In genomic region chr15:96813472-96813871, GRCm38 (mm10) we compare ENCODE assay signal across 23 mouse cellular contexts.
DNase-seq lines count a peak whose midpoint lies in the region; ATAC-seq and TF ChIP-seq lines count a peak whose summit lies in the region.
"Had no signal": no experiment of that assay in that cellular context is flagged by ENCODE, and none has a peak within 500 bp of the region (broad histone marks: within the 10 kb centered on the region; RNA-seq: fewer than 3 reads in every experiment).

No protein-coding gene starts in this region.

- peak overlapping the region; percentile 43 for H3K27ac ChIP-seq in heart, postnatal 0 days (ENCODE audit: low read depth)
- no peak overlapping the region for H3K27ac ChIP-seq in heart, embryonic 11.5 days (ENCODE audit: low read depth, low read length)
- no peak overlapping the region for H3K27ac ChIP-seq in kidney, embryonic 14.5 days (ENCODE audit: low read depth, low read length)
- H3K27ac ChIP-seq in midbrain, embryonic 10.5 days (replicated peaks): no peak overlapping the region
- H3K27ac ChIP-seq: embryonic facial prominence, embryonic 15.5 days; forebrain, embryonic 12.5 days; heart, embryonic 13.5 days; hindbrain, embryonic 12.5 days had no signal

- WGBS in heart, postnatal 0 days: 69% methylated on average over 2 of the region's 2 CpGs
- 77% methylated on average over 2 of the region's 2 CpGs for WGBS in heart, embryonic 11.5 days (ENCODE audit: insufficient replicate concordance)
- WGBS in kidney, embryonic 14.5 days: 61% methylated on average over 2 of the region's 2 CpGs
- WGBS in midbrain, embryonic 10.5 days: 74% methylated on average over 2 of the region's 2 CpGs

- ATAC-seq in heart, postnatal 0 days (ENCODE audit: insufficient read depth, low read depth): no peak
- ATAC-seq in heart, embryonic 11.5 days (replicated peaks; ENCODE audit: insufficient number of reproducible peaks, low FRiP score, low TSS enrichment): no peak
- ATAC-seq in kidney, embryonic 14.5 days (ENCODE audit: low FRiP score, low TSS enrichment): no peak
- ATAC-seq: forebrain, embryonic 16.5 days; hindbrain, embryonic 16.5 days; inflammation-experienced regulatory T-cells, adult 6 months; intestine, postnatal 0 days had no signal

- H3K36me3 ChIP-seq in heart, postnatal 0 days (replicated peaks; ENCODE audit: control insufficient read depth, insufficient read depth, low read length): no peaks in the 10 kb centered on the region
- H3K36me3 ChIP-seq in heart, embryonic 11.5 days (ENCODE audit: control insufficient read depth, insufficient read depth, low read length): no peaks in the 10 kb centered on the region
- H3K36me3 ChIP-seq in kidney, embryonic 14.5 days (ENCODE audit: control insufficient read depth, insufficient read depth, low read length): no peaks in the 10 kb centered on the region
- H3K36me3 ChIP-seq in midbrain, embryonic 10.5 days: no peaks in the 10 kb centered on the region
- H3K36me3 ChIP-seq: embryonic facial prominence, embryonic 15.5 days; forebrain, embryonic 12.5 days; hindbrain, embryonic 12.5 days had no signal

- H3K9me3 ChIP-seq in heart, postnatal 0 days (replicated peaks; ENCODE audit: control insufficient read depth, low read length): 0 out of 2 replicates have a peak, but pooled peaks cover 4% of the 10 kb centered on the region
- 0 out of 2 replicates have a peak, but pooled peaks cover 2% of the 10 kb centered on the region for H3K9me3 ChIP-seq in heart, embryonic 11.5 days (replicated peaks; ENCODE audit: control insufficient read depth, low read length)
- H3K9me3 ChIP-seq in kidney, embryonic 14.5 days (ENCODE audit: control insufficient read depth, low read length): peaks cover 14% of the 10 kb centered on the region
- H3K9me3 ChIP-seq in midbrain, embryonic 10.5 days (replicated peaks): peaks cover 21% of the 10 kb centered on the region

- H3K4me2 ChIP-seq in heart, postnatal 0 days (ENCODE audit: low read depth, low read length): no peak overlapping the region
- H3K4me2 ChIP-seq in heart, embryonic 11.5 days: no peak overlapping the region
- no peak overlapping the region for H3K4me2 ChIP-seq in kidney, embryonic 14.5 days (replicated peaks; ENCODE audit: low read depth, low read length)
- H3K4me2 ChIP-seq: embryonic facial prominence, embryonic 15.5 days; forebrain, embryonic 12.5 days; heart, embryonic 13.5 days; hindbrain, embryonic 12.5 days had no signal

- H3K9ac ChIP-seq in heart, postnatal 0 days (replicated peaks; ENCODE audit: low read depth, low read length): no peak overlapping the region
- H3K9ac ChIP-seq in heart, embryonic 11.5 days (ENCODE audit: low read depth, low read length): no peak overlapping the region
- H3K9ac ChIP-seq in kidney, embryonic 14.5 days (ENCODE audit: low read depth, low read length): no peak overlapping the region
- H3K9ac ChIP-seq: embryonic facial prominence, embryonic 15.5 days; forebrain, embryonic 12.5 days; heart, embryonic 13.5 days; hindbrain, embryonic 12.5 days had no signal

- peak; percentile 94 for DNase-seq in heart, adult 11 months
- DNase-seq in heart, postnatal 36 days: no peak
- no peak for DNase-seq in heart, postnatal 0 days (ENCODE audit: low spot score)
- peak; percentile 10 to 42 for DNase-seq in kidney, postnatal 36 days
- no peak for DNase-seq in midbrain, embryonic 10.5 days (ENCODE audit: low spot score)
- DNase-seq: adrenal gland, adult 2 months; adrenal gland, postnatal 25 days; cerebellum, adult 8-10 months; cerebellum, postnatal 14 days; embryo, embryonic 11 days; gastrocnemius, postnatal 25 days had no signal

- no peak for TF ChIP-seq EP300 in heart, postnatal 0 days (IDR thresholded peaks at IDR 0.05; ENCODE audit: low read depth)

- H3K4me1 ChIP-seq in heart, postnatal 0 days (ENCODE audit: control insufficient read depth, insufficient read depth): no peaks in the 10 kb centered on the region; the same call in 1 of the 2 replicates
- no peaks in the 10 kb centered on the region for H3K4me1 ChIP-seq in heart, embryonic 11.5 days (ENCODE audit: control insufficient read depth, insufficient read depth, low read length)
- no peaks in the 10 kb centered on the region for H3K4me1 ChIP-seq in kidney, embryonic 14.5 days (ENCODE audit: control insufficient read depth, insufficient read depth, low read length)
- no peaks in the 10 kb centered on the region for H3K4me1 ChIP-seq in midbrain, embryonic 10.5 days
- H3K4me1 ChIP-seq: embryonic facial prominence, embryonic 15.5 days; forebrain, embryonic 12.5 days; heart, embryonic 13.5 days; hindbrain, embryonic 12.5 days had no signal

- intact Hi-C loops in heart, postnatal 36 days (cut with DNase I): loop anchor here (5.0 kb wide), 1 partner anchor 111 kb away; no protein-coding TSS in a partner anchor

- H3K27me3 ChIP-seq in heart, postnatal 0 days (ENCODE audit: control insufficient read depth, insufficient read depth, low read length): no peaks in the 10 kb centered on the region
- H3K27me3 ChIP-seq in heart, embryonic 11.5 days (ENCODE audit: control insufficient read depth, insufficient read depth, low read length): no peaks in the 10 kb centered on the region
- no peaks in the 10 kb centered on the region for H3K27me3 ChIP-seq in kidney, embryonic 14.5 days (ENCODE audit: control insufficient read depth, insufficient read depth, low read length)
- H3K27me3 ChIP-seq in midbrain, embryonic 10.5 days (ENCODE audit: low read depth, poor library complexity, severe bottlenecking): no peaks in the 10 kb centered on the region
- H3K27me3 ChIP-seq: CH12.LX; embryonic facial prominence, embryonic 15.5 days; forebrain, embryonic 12.5 days; heart, embryonic 13.5 days; hindbrain, embryonic 12.5 days had no signal

- no peak for TF ChIP-seq CTCF in heart, postnatal 0 days (IDR thresholded peaks at IDR 0.05; ENCODE audit: low read depth)

- no peak overlapping the region for H3K4me3 ChIP-seq in heart, postnatal 0 days (ENCODE audit: low read depth, low read length)
- no peak overlapping the region for H3K4me3 ChIP-seq in heart, embryonic 11.5 days (ENCODE audit: low read depth, low read length)
- H3K4me3 ChIP-seq in kidney, embryonic 14.5 days (ENCODE audit: low read length): no peak overlapping the region
- no peak overlapping the region for H3K4me3 ChIP-seq in midbrain, embryonic 10.5 days
- H3K4me3 ChIP-seq: embryonic facial prominence, embryonic 15.5 days; erythroblast, embryonic 14.5 days; forebrain, embryonic 12.5 days; heart, embryonic 13.5 days; hindbrain, embryonic 12.5 days had no signal

Comparison
In these comparisons a context has a peak if more than half of its experiments do, and no peak if none do; other contexts are left out.
1. DNase-seq: peak in heart, adult 11 months (single experiment) and kidney, postnatal 36 days (2 of 2); none in heart, postnatal 36 days (0 of 2), heart, postnatal 0 days (single experiment) and midbrain, embryonic 10.5 days (single experiment).